Mouse (Mus musculus) cerebellum, adult 11 months (tissue): ENCODE data around the gene Msi1.
"Not testable (repeated sequence)": the region's sequence is repeated elsewhere in the genome, so short reads cannot be mapped to it uniquely, and the experiment has no call there.

Experiments
- DNase-seq: peaks from one replicate; pipeline ENCODE4 v3.0.0; 2022

The Msi1 gene

GRCm38 (mm10) chr5:115434280-115434852 lies 5.0 kb downstream of the Msi1 start:
- no peak for DNase-seq

- no peak for DNase-seq
These were observed 5.7 kb downstream of the Msi1 start for GRCm38 (mm10) chr5:115434853-115435754.

GRCm38 (mm10) chr5:115435755-115436379 lies 6.5 kb downstream of the Msi1 start:
- DNase-seq = no peak

GRCm38 (mm10) chr5:115436421-115437124 lies 7.2 kb downstream of the Msi1 start:
- DNase-seq = peak; percentile 74

- DNase-seq = no peak
These were observed 8.0 kb downstream of the Msi1 start for GRCm38 (mm10) chr5:115437242-115437944.

- DNase-seq = no peak
These were observed 8.5 kb downstream of the Msi1 start for GRCm38 (mm10) chr5:115437945-115438315.

GRCm38 (mm10) chr5:115438667-115439066 lies 9.3 kb downstream of the Msi1 start:
- no peak for DNase-seq

GRCm38 (mm10) chr5:115441205-115441849 lies 11.9 kb downstream of the Msi1 start:
- DNase-seq = peak; percentile 71

GRCm38 (mm10) chr5:115442663-115443062 lies 13.3 kb downstream of the Msi1 start:
- not testable (repeated sequence) for DNase-seq

GRCm38 (mm10) chr5:115444130-115444529 lies 14.7 kb downstream of the Msi1 start:
- no peak for DNase-seq

GRCm38 (mm10) chr5:115447108-115447507 lies 17.7 kb downstream of the Msi1 start:
- no peak for DNase-seq

GRCm38 (mm10) chr5:115449247-115449646 lies 19.8 kb downstream of the Msi1 start:
- no peak for DNase-seq

GRCm38 (mm10) chr5:115450410-115451317 lies 21.3 kb downstream of the Msi1 start:
- no peak for DNase-seq

GRCm38 (mm10) chr5:115454422-115455090 lies 25.2 kb downstream of the Msi1 start:
- DNase-seq = no peak

- DNase-seq = no peak
These were observed 26.4 kb downstream of the Msi1 start for GRCm38 (mm10) chr5:115455838-115456237.

GRCm38 (mm10) chr5:115458918-115459317 lies 29.5 kb downstream of the Msi1 start:
- no peak for DNase-seq

- DNase-seq = no peak
These were observed 35.2 kb downstream of the Msi1 start for GRCm38 (mm10) chr5:115464408-115465115.

GRCm38 (mm10) chr5:115465642-115466420 lies 36.4 kb downstream of the Msi1 start, which contains the start of gene Pla2g1b:
TSS of gene Pla2g1b (plus strand) at chr5:115466262.
- DNase-seq = no peak

- DNase-seq = no peak
These were observed 40.4 kb downstream of the Msi1 start for GRCm38 (mm10) chr5:115469791-115470190.
